8 mouse cellular contexts compared by ENCODE assay signal in the genomic region with DNA sequence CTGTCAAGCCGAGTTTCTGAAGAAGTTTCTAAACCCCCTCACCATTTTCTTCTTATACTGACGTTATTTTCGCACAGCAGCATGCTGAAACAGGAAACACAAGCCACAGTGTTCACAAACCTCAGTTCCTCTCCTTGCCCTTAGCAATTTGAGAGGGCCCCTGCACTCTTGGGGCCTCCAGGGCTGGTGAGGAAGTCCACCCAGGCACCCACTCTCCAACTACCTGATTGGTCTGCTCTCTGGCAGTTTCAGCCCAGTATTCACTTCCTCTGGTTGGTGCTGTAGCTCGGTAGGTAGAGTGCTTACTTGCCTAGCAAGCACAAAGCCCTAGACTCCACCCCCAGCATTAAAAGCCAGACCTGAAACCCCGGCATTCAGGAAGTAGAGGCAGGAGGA. TPM values are rescaled to one million over a fixed set of nuclear protein-coding genes. Genes with fewer than 3 reads are reported as not detected.
DNase-seq lines count a peak whose midpoint lies in the region; ATAC-seq and TF ChIP-seq lines count a peak whose summit lies in the region.

TSS of gene Traf3ip3 (minus strand) at position 321 of the 396 bp plus-strand sequence.

- no peak for TF ChIP-seq CTCF in stomach, postnatal 0 days (IDR thresholded peaks at IDR 0.05; ENCODE audit: low read depth)

- TF ChIP-seq EP300 in stomach, postnatal 0 days (optimal IDR thresholded peaks at IDR 0.05), result no peak

- no peaks in the 10 kb centered on the region for H3K9me3 ChIP-seq in stomach, embryonic 16.5 days (replicated peaks; ENCODE audit: control insufficient read depth, low read length)
- H3K9me3 ChIP-seq in stomach, postnatal 0 days (ENCODE audit: control insufficient read depth, low read length), result no peaks in the 10 kb centered on the region
- no peaks in the 10 kb centered on the region for H3K9me3 ChIP-seq in limb, embryonic 14.5 days (ENCODE audit: control insufficient read depth, low read length)
- H3K9me3 ChIP-seq in forebrain, embryonic 13.5 days (replicated peaks), result no peaks in the 10 kb centered on the region
- H3K9me3 ChIP-seq in forebrain, embryonic 15.5 days, result no peaks in the 10 kb centered on the region

- DNase-seq in stomach, postnatal 0 days (ENCODE audit: low spot score), result no peak
- no peak for DNase-seq in limb, embryonic 14.5 days (ENCODE audit: low spot score)
- DNase-seq in monocyte, adult 2 months (ENCODE audit: low read depth in 1 of 2, low spot score in 2 of 2), result peak; percentile 73 to 78
- DNase-seq in layer of hippocampus, adult 18-20 months (ENCODE audit: low spot score in 2 of 2), result no peak
- no peak for DNase-seq in ovary, adult 18-20 months (ENCODE audit: low spot score)

- H3K4me1 ChIP-seq in stomach, embryonic 16.5 days (ENCODE audit: control insufficient read depth, insufficient read depth, low read length), result no peaks in the 10 kb centered on the region
- no peaks in the 10 kb centered on the region for H3K4me1 ChIP-seq in stomach, postnatal 0 days (replicated peaks; ENCODE audit: control insufficient read depth, insufficient read depth)
- no peaks in the 10 kb centered on the region for H3K4me1 ChIP-seq in limb, embryonic 14.5 days (ENCODE audit: control insufficient read depth, insufficient read depth, low read length)
- no peaks in the 10 kb centered on the region for H3K4me1 ChIP-seq in forebrain, embryonic 13.5 days
- no peaks in the 10 kb centered on the region for H3K4me1 ChIP-seq in forebrain, embryonic 15.5 days

- 56% methylated on average over 5 of the region's 5 CpGs for WGBS in stomach, embryonic 16.5 days
- WGBS in stomach, postnatal 0 days, result 50% methylated on average over 5 of the region's 5 CpGs
- 57% methylated on average over 5 of the region's 5 CpGs for WGBS in limb, embryonic 14.5 days
- 64% methylated on average over 5 of the region's 5 CpGs for WGBS in forebrain, embryonic 13.5 days
- WGBS in forebrain, embryonic 15.5 days, result 64% methylated on average over 5 of the region's 5 CpGs

- no peaks in the 10 kb centered on the region for H3K36me3 ChIP-seq in stomach, embryonic 16.5 days (ENCODE audit: control insufficient read depth, insufficient read depth, low read length)
- no peaks in the 10 kb centered on the region for H3K36me3 ChIP-seq in stomach, postnatal 0 days (ENCODE audit: control insufficient read depth, insufficient read depth, low read length)
- no peaks in the 10 kb centered on the region for H3K36me3 ChIP-seq in limb, embryonic 14.5 days (ENCODE audit: control insufficient read depth, insufficient read depth, low read length)
- H3K36me3 ChIP-seq in forebrain, embryonic 13.5 days (ENCODE audit: poor library complexity, severe bottlenecking), result no peaks in the 10 kb centered on the region
- H3K36me3 ChIP-seq in forebrain, embryonic 15.5 days, result no peaks in the 10 kb centered on the region

- TF ChIP-seq POLR2A in limb, embryonic 14.5 days (IDR thresholded peaks at IDR 0.05; ENCODE audit: borderline replicate concordance, extremely low read depth, insufficient read depth, insufficient read length), result no peak

- H3K27ac ChIP-seq in stomach, embryonic 16.5 days (ENCODE audit: low read length), result 0 out of 2 replicates have a peak within 1 kb of the TSS, but pooled peaks have one; percentile 6
- H3K27ac ChIP-seq in stomach, postnatal 0 days (replicated peaks), result no peak within 1 kb of the TSS
- H3K27ac ChIP-seq in limb, embryonic 14.5 days (replicated peaks; ENCODE audit: low read depth, low read length), result no peak within 1 kb of the TSS
- H3K27ac ChIP-seq in forebrain, embryonic 13.5 days, result no peak within 1 kb of the TSS
- no peak within 1 kb of the TSS for H3K27ac ChIP-seq in forebrain, embryonic 15.5 days (replicated peaks)

- no peak within 1 kb of the TSS for H3K4me2 ChIP-seq in stomach, embryonic 16.5 days (ENCODE audit: low read depth, low read length)
- no peak within 1 kb of the TSS for H3K4me2 ChIP-seq in stomach, postnatal 0 days (replicated peaks; ENCODE audit: low read depth)
- H3K4me2 ChIP-seq in limb, embryonic 14.5 days (replicated peaks; ENCODE audit: low read depth, low read length, severe bottlenecking), result no peak within 1 kb of the TSS
- no peak within 1 kb of the TSS for H3K4me2 ChIP-seq in forebrain, embryonic 13.5 days
- H3K4me2 ChIP-seq in forebrain, embryonic 15.5 days (replicated peaks), result no peak within 1 kb of the TSS

- no peaks in the 10 kb centered on the region for H3K27me3 ChIP-seq in stomach, embryonic 16.5 days (ENCODE audit: control insufficient read depth, insufficient read depth, low read length)
- no peaks in the 10 kb centered on the region for H3K27me3 ChIP-seq in stomach, postnatal 0 days (ENCODE audit: control insufficient read depth, insufficient read depth, low read length)
- H3K27me3 ChIP-seq in limb, embryonic 14.5 days (ENCODE audit: control insufficient read depth, insufficient read depth, low read length), result no peaks in the 10 kb centered on the region
- H3K27me3 ChIP-seq in forebrain, embryonic 13.5 days, result no peaks in the 10 kb centered on the region
- no peaks in the 10 kb centered on the region for H3K27me3 ChIP-seq in forebrain, embryonic 15.5 days

- H3K9ac ChIP-seq in stomach, embryonic 16.5 days (ENCODE audit: low read length), result no peak within 1 kb of the TSS
- H3K9ac ChIP-seq in stomach, postnatal 0 days (ENCODE audit: low read length), result no peak within 1 kb of the TSS
- no peak within 1 kb of the TSS for H3K9ac ChIP-seq in limb, embryonic 14.5 days (ENCODE audit: low read depth, low read length, severe bottlenecking)
- H3K9ac ChIP-seq in forebrain, embryonic 13.5 days, result no peak within 1 kb of the TSS
- no peak within 1 kb of the TSS for H3K9ac ChIP-seq in forebrain, embryonic 15.5 days (replicated peaks)

- H3K4me3 ChIP-seq in stomach, embryonic 16.5 days (replicated peaks; ENCODE audit: low read length), result no peak within 1 kb of the TSS
- H3K4me3 ChIP-seq in stomach, postnatal 0 days (ENCODE audit: low read depth, low read length), result no peak within 1 kb of the TSS
- H3K4me3 ChIP-seq in limb, embryonic 14.5 days (replicated peaks; ENCODE audit: low read length), result no peak within 1 kb of the TSS
- no peak within 1 kb of the TSS for H3K4me3 ChIP-seq in forebrain, embryonic 13.5 days
- no peak within 1 kb of the TSS for H3K4me3 ChIP-seq in forebrain, embryonic 15.5 days

- ATAC-seq in stomach, embryonic 16.5 days (ENCODE audit: insufficient read depth, low FRiP score), result peak; percentile 42; the same call in 1 of the 2 replicates
- no peak for ATAC-seq in stomach, postnatal 0 days (ENCODE audit: low FRiP score, low TSS enrichment)
- no peak for ATAC-seq in limb, embryonic 14.5 days (ENCODE audit: low FRiP score, low read depth)
- ATAC-seq in forebrain, embryonic 13.5 days, result no peak
- no peak for ATAC-seq in forebrain, embryonic 15.5 days (replicated peaks)

RNA-seq across cellular contexts. Expression of gene Traf3ip3, which starts in this region (rescaled TPM):
- polyA plus RNA-seq in stomach, embryonic 16.5 days (2015; fragmentation: Nextera tagmentation; extraction: Ambion mirVana), result 5.0 and 8.5 TPM in 2 replicates
- 1.8 and 2.8 TPM in 2 replicates for polyA plus RNA-seq in stomach, postnatal 0 days (2015; fragmentation: Nextera tagmentation; extraction: Ambion mirVana)
- 9.7 and 18.8 TPM in 2 replicates for polyA plus RNA-seq in limb, embryonic 14.5 days (2012; rRNA removed)
- polyA plus RNA-seq in limb, embryonic 14.5 days (2014; fragmentation: Nextera tagmentation; extraction: Ambion mirVana), result 17.6 and 22.6 TPM in 2 replicates
- 0.58 and 1.0 TPM in 2 replicates for polyA plus RNA-seq in forebrain, embryonic 13.5 days (2015; fragmentation: Nextera tagmentation; extraction: Ambion mirVana)
- polyA plus RNA-seq in forebrain, embryonic 15.5 days (2015; fragmentation: Nextera tagmentation; extraction: Ambion mirVana), result 1.3 TPM in 2 replicates
- 1 to 10 TPM; 1.4 to 1.9 TPM for total RNA-seq in layer of hippocampus, adult 18-20 months (2021)

Comparison
In these comparisons a context has a peak if more than half of its experiments do, and no peak if none do; other contexts are left out.
1. DNase-seq: peak in monocyte, adult 2 months (2 of 2); none in stomach, postnatal 0 days (single experiment), limb, embryonic 14.5 days (single experiment), layer of hippocampus, adult 18-20 months (0 of 2) and ovary, adult 18-20 months (single experiment).